Mouse (Mus musculus): Measurements from ENCODE around the gene Xxylt1.

GRCm38 (mm10) chr16:31035651-31036245 is 45.5 kb downstream of the Xxylt1 start:
- no peak for TF ChIP-seq GATA1 (IDR thresholded peaks at IDR 0.05; ENCODE audit: borderline replicate concordance, low read length)
- TF ChIP-seq FLI1 (IDR thresholded peaks at IDR 0.05; ENCODE audit: low read length), result no peak

Measured in megakaryocyte, embryonic 14.5 days (primary cell).